Mouse (Mus musculus) stomach, embryonic 16.5 days (tissue): Measurements from ENCODE around the gene Gm10188. TPM values are rescaled to one million over a fixed set of nuclear protein-coding genes. Genes with fewer than 3 reads are reported as not detected.

Experiments
- ATAC-seq: fragments of 200-750 bp; cut with Nextera tagmentation; 2 replicates; pipeline ENCODE4 v1.8.0; 2017; ENCODE audit warnings: moderate number of reproducible peaks, moderate TSS enrichment; ENCODE audit not compliant: insufficient read depth, low FRiP score
- H3K27ac ChIP-seq: fragments of 300-500 bp; sonication (generic); 2 replicates; pipeline ENCODE4 v1.5.1; 2014; ENCODE audit warnings: low read length
- H3K27me3 ChIP-seq: fragments of 300-500 bp; sonication (generic); 2 replicates; pipeline ENCODE4 v1.6.1; 2014; ENCODE audit warnings: low read length, control low read depth, mixed read lengths; ENCODE audit not compliant: control insufficient read depth, insufficient read depth
- H3K36me3 ChIP-seq: fragments of 300-500 bp; sonication (generic); 2 replicates; pipeline ENCODE4 v1.6.1; 2014; ENCODE audit warnings: low read length; ENCODE audit not compliant: control insufficient read depth, insufficient read depth
- H3K4me1 ChIP-seq: fragments of 300-500 bp; sonication (generic); 2 replicates; pipeline ENCODE4 v1.6.1; 2014; ENCODE audit warnings: low read length, control low read depth, mixed read lengths; ENCODE audit not compliant: control insufficient read depth, insufficient read depth
- H3K4me2 ChIP-seq: fragments of 300-500 bp; sonication (generic); 2 replicates; pipeline ENCODE4 v1.6.1; 2014; ENCODE audit warnings: low read depth, low read length, mixed read lengths
- H3K4me3 ChIP-seq: fragments of 300-500 bp; sonication (generic); replicated peaks from 2 replicates; pipeline ENCODE4 v1.5.1; 2014; ENCODE audit warnings: mild to moderate bottlenecking, low read length
- H3K9ac ChIP-seq: fragments of 300-500 bp; sonication (generic); 2 replicates; pipeline ENCODE4 v1.6.1; 2014; ENCODE audit warnings: low read length
- H3K9me3 ChIP-seq: fragments of 300-500 bp; sonication (generic); replicated peaks from 2 replicates; pipeline ENCODE4 v1.6.1; 2016; ENCODE audit warnings: low read length, control low read depth; ENCODE audit not compliant: control insufficient read depth
- WGBS: fragments of 180-500 bp; shearing (Covaris S2); extraction: QIAGEN DNeasy Blood & Tissue Kit; methylation state at CpG from one replicate; pipeline ENCODE4 v1.1.7; 2014; 5-methylcytosine and 5-hydroxymethylcytosine counted together
- polyA plus RNA-seq: library from polyadenylated mRNA; unstranded; fragments of >200 nt; fragmentation: Nextera tagmentation; extraction: Ambion mirVana; gene quantifications from 2 replicates; pipeline ENCODE4 v1.2.1, GENCODE M21; 2015

Gm10188 gene
- polyA plus RNA-seq, 1 experiment from 2014 or later, result not detected

GRCm38 (mm10) chr1:132234757-132235273 lies 5.2 kb upstream of the Gm10188 start:
- H3K36me3 ChIP-seq, result no peaks in the 10 kb centered on the region
- no peak overlapping the region for H3K27ac ChIP-seq
- no peak overlapping the region for H3K4me2 ChIP-seq
- no peak overlapping the region for H3K9ac ChIP-seq
- no peaks in the 10 kb centered on the region for H3K9me3 ChIP-seq
- no peak overlapping the region for H3K4me3 ChIP-seq
- WGBS, result 40% methylated on average over 9 of the region's 9 CpGs
- no peaks in the 10 kb centered on the region for H3K27me3 ChIP-seq
- no peak for ATAC-seq
- H3K4me1 ChIP-seq, result no peaks in the 10 kb centered on the region

- Histone ChIP-seq H3K4me2 (no peak overlapping the region), H3K9ac (no peak overlapping the region), H3K4me1 (no peaks in the 10 kb centered on the region), H3K27ac (no peak overlapping the region), H3K4me3 (no peak overlapping the region), H3K9me3 (no peaks in the 10 kb centered on the region), H3K36me3 (no peaks in the 10 kb centered on the region), H3K27me3 (no peaks in the 10 kb centered on the region)
- ATAC-seq, result 0 out of 2 replicates have a peak, but pooled peaks have one; percentile 56
- 20% methylated on average over 12 of the region's 12 CpGs for WGBS
These were observed 4.0 kb upstream of the Gm10188 start for GRCm38 (mm10) chr1:132233566-132233965.

- Histone ChIP-seq H3K9me3 (no peaks in the 10 kb centered on the region), H3K9ac (no peak overlapping the region), H3K4me1 (no peaks in the 10 kb centered on the region), H3K27ac (no peak overlapping the region), H3K4me2 (no peak overlapping the region), H3K36me3 (no peaks in the 10 kb centered on the region), H3K4me3 (no peak overlapping the region), H3K27me3 (no peaks in the 10 kb centered on the region)
- WGBS, result 56% methylated on average over 7 of the region's 7 CpGs
- ATAC-seq, result no peak
These were observed 2.1 kb upstream of the Gm10188 start for GRCm38 (mm10) chr1:132231470-132232274.

- 62% methylated on average over 13 of the region's 13 CpGs for WGBS
- Histone ChIP-seq H3K27ac (no peak overlapping the region), H3K9ac (no peak overlapping the region), H3K4me1 (no peaks in the 10 kb centered on the region), H3K4me3 (no peak overlapping the region), H3K9me3 (no peaks in the 10 kb centered on the region), H3K27me3 (no peaks in the 10 kb centered on the region), H3K36me3 (no peaks in the 10 kb centered on the region), H3K4me2 (no peak overlapping the region)
- no peak for ATAC-seq
These were observed 3.1 kb downstream of the Gm10188 start for GRCm38 (mm10) chr1:132226297-132227080.

- no peak overlapping the region for H3K4me2 ChIP-seq
- no peaks in the 10 kb centered on the region for H3K4me1 ChIP-seq
- no peak overlapping the region for H3K9ac ChIP-seq
- no peaks in the 10 kb centered on the region for H3K27me3 ChIP-seq
- 36% methylated on average over 6 of the region's 6 CpGs for WGBS
- no peak overlapping the region for H3K4me3 ChIP-seq
- no peaks in the 10 kb centered on the region for H3K36me3 ChIP-seq
- H3K27ac ChIP-seq, result no peak overlapping the region
- no peak for ATAC-seq
- no peaks in the 10 kb centered on the region for H3K9me3 ChIP-seq
These were observed 7.4 kb downstream of the Gm10188 start for GRCm38 (mm10) chr1:132222166-132222565.

GRCm38 (mm10) chr1:132221627-132222026 lies 7.9 kb downstream of the Gm10188 start:
- 35% methylated on average over 2 of the region's 2 CpGs for WGBS
- no peak overlapping the region for H3K27ac ChIP-seq

GRCm38 (mm10) chr1:132216276-132216675 lies 13.3 kb downstream of the Gm10188 start:
- Histone ChIP-seq H3K27me3 (0 out of 2 replicates have a peak, but pooled peaks cover 3% of the 10 kb centered on the region), H3K4me2 (no peak overlapping the region), H3K27ac (no peak overlapping the region), H3K36me3 (no peaks in the 10 kb centered on the region), H3K4me1 (0 out of 2 replicates have a peak, but pooled peaks cover 6% of the 10 kb centered on the region), H3K9me3 (no peaks in the 10 kb centered on the region), H3K4me3 (no peak overlapping the region), H3K9ac (no peak overlapping the region)
- WGBS, result 56% methylated on average over 3 of the region's 3 CpGs
- ATAC-seq, result no peak

More at GRCm38 (mm10) chr1:132221627-132222026, 7.9 kb downstream of the Gm10188 start:
- no peak for ATAC-seq
- no peak overlapping the region for H3K9ac ChIP-seq
- no peaks in the 10 kb centered on the region for H3K27me3 ChIP-seq
- H3K4me2 ChIP-seq, result no peak overlapping the region
- no peak overlapping the region for H3K4me3 ChIP-seq
- H3K4me1 ChIP-seq, result no peaks in the 10 kb centered on the region
- no peaks in the 10 kb centered on the region for H3K36me3 ChIP-seq
- no peaks in the 10 kb centered on the region for H3K9me3 ChIP-seq

GRCm38 (mm10) chr1:132213076-132213475 lies 16.5 kb downstream of the Gm10188 start:
- no peaks in the 10 kb centered on the region for H3K36me3 ChIP-seq
- H3K4me1 ChIP-seq, result 0 out of 2 replicates have a peak, but pooled peaks cover 6% of the 10 kb centered on the region
- no peak overlapping the region for H3K27ac ChIP-seq
- H3K4me3 ChIP-seq, result no peak overlapping the region
- no peak overlapping the region for H3K9ac ChIP-seq
- no peak overlapping the region for H3K4me2 ChIP-seq
- WGBS, result 42% methylated on average over 6 of the region's 6 CpGs
- H3K27me3 ChIP-seq, result peaks cover 6% of the 10 kb centered on the region; the same call in 1 of the 2 replicates
- no peaks in the 10 kb centered on the region for H3K9me3 ChIP-seq
- no peak for ATAC-seq

- Histone ChIP-seq H3K27me3 (peaks cover 6% of the 10 kb centered on the region; the same call in 1 of the 2 replicates), H3K4me2 (peak overlapping the region; percentile 46), H3K36me3 (no peaks in the 10 kb centered on the region), H3K4me3 (peak overlapping the region; percentile 33), H3K4me1 (0 out of 2 replicates have a peak, but pooled peaks cover 6% of the 10 kb centered on the region), H3K9me3 (no peaks in the 10 kb centered on the region), H3K27ac (no peak overlapping the region), H3K9ac (0 out of 2 replicates have a peak overlapping the region, but pooled peaks have one; percentile 28)
- WGBS, result 3% methylated on average over 20 of the region's 20 CpGs
- ATAC-seq, result peak; percentile 38; the same call in 1 of the 2 replicates
These were observed 17.3 kb downstream of the Gm10188 start for GRCm38 (mm10) chr1:132212218-132212617.
